Mouse (Mus musculus) hindbrain, embryonic 13.5 days (tissue): Measurements from ENCODE around the gene Tln2. TPM values are rescaled to one million over a fixed set of nuclear protein-coding genes. Genes with fewer than 3 reads are reported as not detected.
A peak's percentile ranks its signal among the peaks of the same experiment; 100 is the strongest.

Experiments
- ATAC-seq: fragments of 200-750 bp; cut with Nextera tagmentation; 2 replicates; pipeline ENCODE4 v1.8.0; 2017; ENCODE audit warnings: moderate TSS enrichment; ENCODE audit not compliant: low FRiP score
- H3K27ac ChIP-seq: fragments of 300-500 bp; sonication (generic); 2 replicates; pipeline ENCODE4 v1.5.1; 2015; ENCODE audit warnings: inconsistent platforms, mild to moderate bottlenecking, moderate library complexity
- H3K27me3 ChIP-seq: fragments of 300-500 bp; sonication (generic); 2 replicates; pipeline ENCODE4 v1.6.1; 2015; ENCODE audit warnings: mild to moderate bottlenecking, inconsistent platforms
- H3K36me3 ChIP-seq: fragments of 300-500 bp; sonication (generic); 2 replicates; pipeline ENCODE4 v1.6.1; 2015; ENCODE audit warnings: mild to moderate bottlenecking, inconsistent platforms
- H3K4me1 ChIP-seq: fragments of 300-500 bp; sonication (generic); replicated peaks from 2 replicates; pipeline ENCODE4 v1.6.1; 2015; ENCODE audit warnings: inconsistent platforms
- H3K4me2 ChIP-seq: fragments of 300-500 bp; sonication (generic); 2 replicates; pipeline ENCODE4 v1.6.1; 2015; ENCODE audit warnings: inconsistent platforms, mild to moderate bottlenecking, moderate library complexity
- H3K4me3 ChIP-seq: fragments of 300-500 bp; sonication (generic); 2 replicates; pipeline ENCODE4 v1.5.1; 2015; ENCODE audit warnings: mild to moderate bottlenecking, inconsistent platforms
- H3K9ac ChIP-seq: fragments of 300-500 bp; sonication (generic); 2 replicates; pipeline ENCODE4 v1.6.1; 2015; ENCODE audit warnings: mild to moderate bottlenecking, inconsistent platforms
- H3K9me3 ChIP-seq: fragments of 300-500 bp; sonication (generic); 2 replicates; pipeline ENCODE4 v1.6.1; 2016; ENCODE audit warnings: inconsistent platforms
- WGBS: fragments of 180-500 bp; shearing (Covaris S2); methylation state at CpG from one replicate; pipeline ENCODE4 v1.1.7; 2015; 5-methylcytosine and 5-hydroxymethylcytosine counted together
- polyA plus RNA-seq: library from polyadenylated mRNA; unstranded; fragments of >200 nt; fragmentation: Nextera tagmentation; extraction: Ambion mirVana; gene quantifications from 2 replicates; pipeline ENCODE4 v1.2.1, GENCODE M21; 2015

The Tln2 gene
- polyA plus RNA-seq, 1 experiment from 2014 or later: 33.8 TPM

GRCm38 (mm10) chr9:67541948-67542347, 17.6 kb downstream of the Tln2 start:
- Histone ChIP-seq H3K4me3 (no peak overlapping the region), H3K36me3 (no peaks in the 10 kb centered on the region), H3K4me1 (peaks cover 29% of the 10 kb centered on the region), H3K9ac (no peak overlapping the region), H3K9me3 (no peaks in the 10 kb centered on the region), H3K4me2 (no peak overlapping the region), H3K27me3 (no peaks in the 10 kb centered on the region), H3K27ac (no peak overlapping the region)
- no peak for ATAC-seq
- 75% methylated on average over 8 of the region's 8 CpGs for WGBS

GRCm38 (mm10) chr9:67539776-67540706, 19.5 kb downstream of the Tln2 start:
- Histone ChIP-seq H3K36me3 (no peaks in the 10 kb centered on the region), H3K9ac (0 out of 2 replicates have a peak overlapping the region, but pooled peaks have one; percentile 5), H3K27me3 (no peaks in the 10 kb centered on the region), H3K4me1 (peaks cover 29% of the 10 kb centered on the region), H3K4me2 (no peak overlapping the region), H3K27ac (no peak overlapping the region), H3K4me3 (no peak overlapping the region), H3K9me3 (no peaks in the 10 kb centered on the region)
- no peak for ATAC-seq
- 61% methylated on average over 17 of the region's 17 CpGs for WGBS

- no peaks in the 10 kb centered on the region for H3K36me3 ChIP-seq
- no peak for ATAC-seq
- 68% methylated on average over 7 of the region's 7 CpGs for WGBS
- no peaks in the 10 kb centered on the region for H3K27me3 ChIP-seq
- no peak overlapping the region for H3K27ac ChIP-seq
- peaks cover 7% of the 10 kb centered on the region for H3K4me1 ChIP-seq
- H3K4me2 ChIP-seq: no peak overlapping the region
- no peak overlapping the region for H3K4me3 ChIP-seq
- no peaks in the 10 kb centered on the region for H3K9me3 ChIP-seq
- no peak overlapping the region for H3K9ac ChIP-seq
These were observed 25.1 kb downstream of the Tln2 start for GRCm38 (mm10) chr9:67534420-67534819.

- no peak for ATAC-seq
- WGBS: 50% methylated on average over 5 of the region's 5 CpGs
- peaks cover 5% of the 10 kb centered on the region for H3K4me1 ChIP-seq
- H3K4me2 ChIP-seq: no peak overlapping the region
- H3K27me3 ChIP-seq: no peaks in the 10 kb centered on the region
- no peak overlapping the region for H3K27ac ChIP-seq
- H3K9ac ChIP-seq: no peak overlapping the region
- H3K4me3 ChIP-seq: no peak overlapping the region
- H3K9me3 ChIP-seq: no peaks in the 10 kb centered on the region
- no peaks in the 10 kb centered on the region for H3K36me3 ChIP-seq
These were observed 26.2 kb downstream of the Tln2 start for GRCm38 (mm10) chr9:67533260-67533659.

GRCm38 (mm10) chr9:67532631-67533030, 26.9 kb downstream of the Tln2 start:
- Histone ChIP-seq H3K27ac (no peak overlapping the region), H3K4me3 (no peak overlapping the region), H3K27me3 (no peaks in the 10 kb centered on the region), H3K9me3 (no peaks in the 10 kb centered on the region), H3K9ac (no peak overlapping the region), H3K36me3 (no peaks in the 10 kb centered on the region), H3K4me1 (peaks cover 9% of the 10 kb centered on the region), H3K4me2 (no peak overlapping the region)
- WGBS: 95% methylated on average over 1 of the region's 1 CpGs
- ATAC-seq: no peak

GRCm38 (mm10) chr9:67529600-67529999, 29.9 kb downstream of the Tln2 start:
- peaks cover 10% of the 10 kb centered on the region for H3K4me1 ChIP-seq
- H3K9me3 ChIP-seq: no peaks in the 10 kb centered on the region
- H3K27me3 ChIP-seq: no peaks in the 10 kb centered on the region
- no peak overlapping the region for H3K4me3 ChIP-seq
- H3K36me3 ChIP-seq: no peaks in the 10 kb centered on the region
- WGBS: 79% methylated on average over 5 of the region's 5 CpGs
- H3K27ac ChIP-seq: no peak overlapping the region
- H3K4me2 ChIP-seq: no peak overlapping the region
- H3K9ac ChIP-seq: no peak overlapping the region
- ATAC-seq: no peak

GRCm38 (mm10) chr9:67527726-67528125, 31.8 kb downstream of the Tln2 start:
- no peaks in the 10 kb centered on the region for H3K36me3 ChIP-seq
- H3K4me2 ChIP-seq: no peak overlapping the region
- H3K27ac ChIP-seq: no peak overlapping the region; the same call in 1 of the 2 replicates
- H3K9me3 ChIP-seq: no peaks in the 10 kb centered on the region
- no peaks in the 10 kb centered on the region for H3K27me3 ChIP-seq
- H3K9ac ChIP-seq: no peak overlapping the region
- H3K4me3 ChIP-seq: no peak overlapping the region
- H3K4me1 ChIP-seq: 0 out of 2 replicates have a peak, but pooled peaks cover 5% of the 10 kb centered on the region
- ATAC-seq: no peak
- 70% methylated on average over 2 of the region's 2 CpGs for WGBS

GRCm38 (mm10) chr9:67521736-67522135, 37.8 kb downstream of the Tln2 start:
- no peak for ATAC-seq

GRCm38 (mm10) chr9:67509510-67509909, 50.0 kb downstream of the Tln2 start:
- no peak overlapping the region for H3K27ac ChIP-seq
- no peaks in the 10 kb centered on the region for H3K9me3 ChIP-seq
- H3K36me3 ChIP-seq: no peaks in the 10 kb centered on the region
- ATAC-seq: no peak
- no peaks in the 10 kb centered on the region for H3K27me3 ChIP-seq
- WGBS: 72% methylated on average over 3 of the region's 3 CpGs
- 0 out of 2 replicates have a peak, but pooled peaks cover 3% of the 10 kb centered on the region for H3K4me1 ChIP-seq
- H3K4me2 ChIP-seq: no peak overlapping the region
- no peak overlapping the region for H3K4me3 ChIP-seq
- no peak overlapping the region for H3K9ac ChIP-seq

More at GRCm38 (mm10) chr9:67521736-67522135, 37.8 kb downstream of the Tln2 start:
- H3K9me3 ChIP-seq: no peaks in the 10 kb centered on the region
- no peak overlapping the region for H3K4me2 ChIP-seq
- no peak overlapping the region for H3K27ac ChIP-seq
- no peaks in the 10 kb centered on the region for H3K4me1 ChIP-seq
- no peak overlapping the region for H3K9ac ChIP-seq
- H3K36me3 ChIP-seq: no peaks in the 10 kb centered on the region
- H3K27me3 ChIP-seq: no peaks in the 10 kb centered on the region
- 65% methylated on average over 4 of the region's 4 CpGs for WGBS
- no peak overlapping the region for H3K4me3 ChIP-seq

GRCm38 (mm10) chr9:67504669-67505260, 54.7 kb downstream of the Tln2 start:
- Histone ChIP-seq H3K9me3 (no peaks in the 10 kb centered on the region), H3K4me3 (no peak overlapping the region), H3K9ac (no peak overlapping the region), H3K27ac (no peak overlapping the region), H3K27me3 (no peaks in the 10 kb centered on the region), H3K36me3 (no peaks in the 10 kb centered on the region), H3K4me2 (no peak overlapping the region), H3K4me1 (0 out of 2 replicates have a peak, but pooled peaks cover 3% of the 10 kb centered on the region)
- ATAC-seq: no peak
- 91% methylated on average over 8 of the region's 8 CpGs for whole genome bisulfite sequencing

- Histone ChIP-seq H3K27me3 (no peaks in the 10 kb centered on the region), H3K4me3 (no peak overlapping the region), H3K4me2 (no peak overlapping the region), H3K9me3 (no peaks in the 10 kb centered on the region), H3K9ac (no peak overlapping the region), H3K36me3 (no peaks in the 10 kb centered on the region), H3K27ac (no peak overlapping the region), H3K4me1 (peaks cover 8% of the 10 kb centered on the region)
- no peak for ATAC-seq
- 90% methylated on average over 1 of the region's 1 CpGs for WGBS
These were observed 57.7 kb downstream of the Tln2 start for GRCm38 (mm10) chr9:67501801-67502200.

GRCm38 (mm10) chr9:67496368-67496767, 63.1 kb downstream of the Tln2 start:
- H3K9ac ChIP-seq: no peak overlapping the region
- ATAC-seq: 0 out of 2 replicates have a peak, but pooled peaks have one; percentile 39
- H3K36me3 ChIP-seq: no peaks in the 10 kb centered on the region
- H3K4me2 ChIP-seq: no peak overlapping the region
- H3K27me3 ChIP-seq: no peaks in the 10 kb centered on the region
- no peak overlapping the region for H3K4me3 ChIP-seq
- H3K9me3 ChIP-seq: no peaks in the 10 kb centered on the region
- peak overlapping the region; percentile 31; the same call in 1 of the 2 replicates for H3K27ac ChIP-seq
- 50% methylated on average over 2 of the region's 2 CpGs for WGBS
- peaks cover 24% of the 10 kb centered on the region for H3K4me1 ChIP-seq
